Mouse (Mus musculus): ENCODE measurements around the gene Ralgapb.
"Not testable (repeated sequence)": the region's sequence is repeated elsewhere in the genome, so short reads cannot be mapped to it uniquely, and the experiment has no call there.

The Ralgapb gene

DNA sequence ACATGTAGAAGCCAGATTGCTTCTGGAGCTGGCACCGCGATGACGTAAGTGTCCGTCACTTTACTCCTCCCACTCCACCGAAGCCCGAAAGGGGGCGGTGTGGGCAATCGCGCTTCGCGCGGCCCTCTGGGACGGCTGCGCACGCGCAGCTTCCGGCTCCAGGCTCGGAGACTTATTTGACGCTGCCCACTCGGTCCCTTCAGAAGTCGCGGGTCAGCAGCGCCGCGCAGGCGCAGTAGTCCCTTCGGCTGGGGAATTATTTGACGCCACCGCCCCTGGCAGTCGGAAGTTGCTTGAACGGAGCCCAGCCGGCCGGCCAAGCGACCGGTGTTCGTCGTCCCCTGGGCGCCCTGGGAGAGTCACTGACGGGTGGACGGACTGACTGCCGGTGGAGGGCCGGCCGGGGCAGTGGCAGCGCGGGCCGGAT, at the start of gene Ralgapb:
TSS of gene Ralgapb (plus strand) at position 254 of the 427 bp plus-strand sequence.
- peak; percentile 96 to 99 for DNase-seq (ENCODE audit: low spot score in 2 of 2)

GRCm38 (mm10) chr2:158360873-158361677, 48.6 kb upstream of the Ralgapb start:
- DNase-seq (ENCODE audit: low spot score in 2 of 2), result peak; percentile 49 to 84

- no peak for DNase-seq (ENCODE audit: low spot score in 2 of 2)
Measured at GRCm38 (mm10) chr2:158361678-158362320, 47.8 kb upstream of the Ralgapb start.

DNA sequence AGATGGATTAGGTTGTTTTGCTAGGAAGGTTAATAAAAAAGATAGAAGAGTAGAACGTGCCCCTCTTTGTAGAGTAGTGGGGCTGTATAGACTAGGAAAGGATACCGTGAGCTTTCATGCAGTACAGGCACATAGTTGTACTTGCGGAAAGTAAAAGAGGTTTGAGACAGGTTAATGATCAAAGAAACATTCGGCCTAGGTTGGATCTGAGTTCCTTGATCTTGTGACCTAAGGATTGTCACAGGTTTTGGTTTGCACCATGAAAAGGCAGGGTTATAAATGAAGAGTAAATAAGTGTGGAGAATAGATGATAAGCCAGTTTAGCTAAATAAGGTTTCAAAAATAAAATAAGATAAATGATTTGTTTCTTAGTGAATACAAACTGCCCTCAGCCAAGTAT, 45.5 kb upstream of the Ralgapb start:
- DNase-seq (ENCODE audit: low spot score in 2 of 2), result no peak

GRCm38 (mm10) chr2:158365099-158365850, 44.4 kb upstream of the Ralgapb start:
- no peak for DNase-seq (ENCODE audit: low spot score in 2 of 2)

DNA sequence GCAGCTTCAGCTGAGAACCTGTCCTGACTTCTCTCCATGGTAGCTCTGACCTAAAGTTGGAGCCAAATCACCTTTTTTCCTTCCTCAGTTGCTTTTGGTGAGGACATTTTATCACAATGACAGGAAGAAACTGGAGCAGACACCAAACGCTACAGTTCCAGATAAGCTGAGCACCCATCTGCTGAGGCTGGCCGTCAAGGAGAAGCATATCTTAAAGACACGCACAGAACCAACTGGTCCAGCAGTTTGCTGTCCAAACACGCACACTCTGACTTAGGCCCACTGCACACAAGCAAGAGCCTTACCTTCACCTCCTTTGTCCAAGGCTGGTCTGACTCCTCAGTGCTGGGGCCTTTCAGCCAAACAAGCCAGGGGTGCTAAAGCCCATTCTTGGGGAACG, 42.0 kb upstream of the Ralgapb start:
- no peak for DNase-seq (ENCODE audit: low spot score in 2 of 2)

DNA sequence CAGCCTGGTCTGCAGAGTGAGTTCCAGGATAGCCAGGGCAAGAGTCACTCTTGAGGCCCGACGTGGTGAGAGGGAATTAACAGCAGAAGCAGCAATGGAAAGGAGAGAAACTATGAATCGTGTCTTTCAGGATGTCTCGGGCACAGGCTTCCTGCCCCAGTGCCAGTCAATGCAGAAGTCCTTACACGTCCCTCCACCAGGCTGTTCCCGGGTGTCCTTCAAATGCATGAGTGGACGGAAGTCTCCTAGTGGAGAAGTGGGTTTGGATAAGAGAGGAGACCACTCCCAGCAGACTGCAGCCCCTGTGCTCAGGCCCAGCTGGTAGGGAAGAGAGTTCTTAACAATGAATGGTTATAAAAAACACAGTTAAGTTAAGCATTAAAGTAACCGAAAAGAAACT, 41.3 kb upstream of the Ralgapb start:
- DNase-seq (ENCODE audit: low spot score in 2 of 2), result no peak

GRCm38 (mm10) chr2:158369474-158370172, 40.0 kb upstream of the Ralgapb start:
- DNase-seq (ENCODE audit: low spot score in 2 of 2), result no peak

- DNase-seq (ENCODE audit: low spot score in 2 of 2), result no peak
Measured at GRCm38 (mm10) chr2:158370173-158370550, 39.5 kb upstream of the Ralgapb start.

- no peak for DNase-seq (ENCODE audit: low spot score in 2 of 2)
Measured at GRCm38 (mm10) chr2:158373061-158373460, 36.6 kb upstream of the Ralgapb start.

DNA sequence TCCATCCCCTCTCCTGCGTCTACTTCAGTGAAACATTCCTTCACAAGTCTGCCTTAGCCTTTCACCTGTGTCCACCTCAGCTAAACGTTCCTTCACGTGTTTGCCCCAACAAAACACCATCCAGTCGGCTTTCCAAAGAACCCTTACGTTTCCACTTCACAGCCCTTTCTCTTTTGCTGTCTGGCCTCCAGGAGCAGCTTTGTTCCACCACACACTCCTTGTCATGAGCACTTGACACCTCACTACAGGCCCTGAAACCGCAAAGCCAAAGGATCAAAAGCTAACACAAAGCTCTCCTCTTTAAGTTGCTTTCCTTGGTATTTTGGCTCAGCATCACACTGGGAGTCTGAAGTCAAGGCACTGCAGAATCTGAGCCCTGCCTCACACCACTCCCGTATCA, 36.1 kb upstream of the Ralgapb start:
- no peak for DNase-seq (ENCODE audit: low spot score in 2 of 2)

GRCm38 (mm10) chr2:158375443-158376122, 34.1 kb upstream of the Ralgapb start, which contains the start of gene Snhg11:
Snhg11 (plus strand) TSS chr2:158375638.
- DNase-seq (ENCODE audit: low spot score in 2 of 2), result peak; percentile 83 to 93

GRCm38 (mm10) chr2:158376123-158376687, 33.4 kb upstream of the Ralgapb start:
- DNase-seq (ENCODE audit: low spot score in 2 of 2), result no peak

GRCm38 (mm10) chr2:158376798-158377197, 32.9 kb upstream of the Ralgapb start:
- DNase-seq (ENCODE audit: low spot score in 2 of 2), result peak in 1 of 2 experiments; percentile 66

DNA sequence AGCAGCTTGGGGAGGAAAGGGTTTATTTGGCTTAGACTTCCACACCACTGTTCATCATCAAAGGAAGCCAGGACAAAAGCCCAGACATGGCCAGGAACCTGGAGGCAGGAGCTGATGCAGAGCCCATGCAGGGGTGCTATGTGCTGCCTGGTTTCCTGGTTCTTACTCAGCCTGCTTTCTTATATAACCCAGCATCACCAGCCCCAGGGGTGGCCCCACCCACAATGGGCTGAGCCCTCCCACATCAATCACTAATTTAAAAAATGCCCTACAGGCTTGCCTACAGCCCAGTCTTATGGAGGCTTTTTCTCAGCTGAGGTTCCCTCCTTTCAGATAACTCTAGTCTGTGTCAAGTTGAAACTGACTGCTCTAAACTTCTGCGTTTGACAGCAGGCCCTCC, 31.8 kb upstream of the Ralgapb start:
- DNase-seq (ENCODE audit: low spot score in 2 of 2), result peak in 1 of 2 experiments; percentile 54

DNA sequence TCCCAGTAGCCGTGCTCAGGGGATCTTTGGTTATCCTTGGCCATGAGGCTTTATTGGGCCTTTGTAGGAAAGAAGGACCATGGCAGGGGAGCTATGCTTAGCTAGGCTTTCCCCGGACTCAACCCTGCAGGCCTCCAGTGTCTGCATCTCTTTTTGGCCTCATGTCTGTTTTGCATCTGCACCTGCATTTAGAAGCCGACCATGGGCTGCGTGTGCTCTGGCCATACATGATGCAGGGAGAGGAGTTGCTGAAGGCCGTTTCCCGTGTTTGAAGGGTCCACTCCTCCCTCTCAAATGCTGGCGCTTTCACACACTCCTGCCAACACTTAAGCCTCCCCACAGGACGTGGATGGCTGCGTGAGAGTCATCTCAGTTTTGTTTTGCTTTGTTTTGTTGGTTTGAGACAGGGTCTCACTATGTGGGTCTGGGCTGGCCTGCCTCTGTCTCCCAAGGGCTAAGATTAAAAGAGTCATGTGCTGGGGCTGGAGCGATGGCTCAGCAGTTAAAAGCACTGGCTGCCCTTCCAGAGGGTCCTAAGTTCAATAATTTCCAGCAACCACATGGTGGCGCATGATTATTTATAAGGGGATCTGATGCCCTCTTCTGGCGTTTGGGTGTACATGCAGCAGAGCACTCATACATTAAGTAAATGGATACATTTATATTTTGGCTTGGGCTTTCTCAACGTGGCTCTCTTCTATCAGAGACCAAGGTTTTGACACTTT, 30.1 kb upstream of the Ralgapb start:
- peak in 1 of 2 experiments; percentile 68 for DNase-seq (ENCODE audit: low spot score in 2 of 2)

GRCm38 (mm10) chr2:158386072-158386471, 23.6 kb upstream of the Ralgapb start:
- DNase-seq (ENCODE audit: low spot score in 2 of 2), result no peak

DNA sequence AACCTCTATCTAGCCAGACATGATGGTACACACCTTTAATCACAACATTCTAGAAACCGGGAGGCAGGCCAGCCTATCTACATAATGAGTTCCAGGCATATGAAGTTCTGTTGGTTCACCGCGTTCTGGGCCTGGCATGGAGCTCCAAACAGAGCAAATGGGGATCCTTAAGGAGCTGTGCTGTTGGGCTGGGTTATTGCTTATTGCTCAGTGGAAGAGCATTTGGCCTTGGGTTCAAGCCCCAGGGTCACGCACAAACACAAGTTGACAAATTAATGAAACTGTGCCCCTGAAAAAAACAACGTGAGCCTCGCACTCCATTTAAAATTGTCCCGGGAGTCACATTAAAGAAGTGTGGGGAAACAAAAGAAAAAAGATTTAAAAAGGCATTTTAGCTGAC, 20.2 kb upstream of the Ralgapb start:
- DNase-seq (ENCODE audit: low spot score in 2 of 2), result no peak

GRCm38 (mm10) chr2:158396369-158396768, 13.3 kb upstream of the Ralgapb start:
- no peak for DNase-seq (ENCODE audit: low spot score in 2 of 2)

DNA sequence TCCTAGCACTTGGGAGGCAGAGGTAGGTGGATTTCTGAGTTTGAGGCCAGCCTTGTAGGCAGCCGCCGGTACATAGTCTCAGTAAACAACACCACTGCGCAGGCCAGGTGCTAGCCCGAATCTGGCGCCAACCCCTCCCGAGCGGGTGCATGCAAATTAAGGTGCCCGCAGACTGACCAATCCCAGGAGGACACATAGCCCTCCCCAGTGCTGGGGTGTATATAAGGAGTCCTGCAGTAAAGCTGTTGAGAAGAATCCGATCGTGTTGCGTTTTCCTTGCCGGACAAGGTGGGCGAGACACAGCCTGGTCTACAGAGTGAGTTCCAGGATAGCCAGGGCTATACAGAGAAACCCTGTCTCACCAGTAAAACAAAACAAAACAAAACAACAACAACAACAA, 12.5 kb upstream of the Ralgapb start:
- DNase-seq (ENCODE audit: low spot score in 2 of 2), result not testable (repeated sequence)

All from left cerebral cortex, adult 9 months (tissue).